Mouse (Mus musculus): ENCODE data around the gene Ccl11. TPM values are rescaled to one million over a fixed set of nuclear protein-coding genes. Genes with fewer than 3 reads are reported as not detected.

Gene Ccl11
- polyA plus RNA-seq, 1 experiment from 2014 or later, result 2.2 TPM

DNA sequence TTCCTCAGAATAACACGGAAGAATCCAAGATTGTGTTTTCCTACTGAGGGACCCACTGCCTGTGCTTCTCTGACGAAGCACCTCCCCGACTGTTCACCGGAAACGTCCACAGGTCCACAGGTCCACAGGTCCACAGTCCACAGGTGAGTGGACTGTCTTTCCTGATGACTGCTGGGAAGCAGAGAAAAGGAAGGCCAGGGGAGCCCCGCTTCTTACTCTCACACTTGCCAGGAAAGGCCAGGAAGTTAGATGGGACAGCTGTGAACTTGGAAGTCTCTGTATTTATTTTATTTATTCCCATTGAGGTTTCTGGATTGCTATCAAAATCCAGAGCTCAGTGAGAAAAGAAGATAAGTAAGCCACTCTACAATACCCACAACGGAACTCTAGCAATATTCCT, 3.8 kb upstream of the Ccl11 start:
- Histone ChIP-seq H3K9ac (no peak overlapping the region), H3K4me2 (no peak overlapping the region), H3K4me3 (no peak overlapping the region), H3K27me3 (no peaks in the 10 kb centered on the region; the same call in 1 of the 2 replicates), H3K27ac (no peak overlapping the region), H3K36me3 (no peaks in the 10 kb centered on the region), H3K4me1 (replicated peaks) (no peaks in the 10 kb centered on the region), H3K9me3 (replicated peaks) (no peaks in the 10 kb centered on the region)
- WGBS, result 72% methylated on average over 7 of the region's 7 CpGs
- ATAC-seq (replicated peaks; ENCODE audit: insufficient number of reproducible peaks, insufficient read depth, low FRiP score, low read depth), result no peak

DNA sequence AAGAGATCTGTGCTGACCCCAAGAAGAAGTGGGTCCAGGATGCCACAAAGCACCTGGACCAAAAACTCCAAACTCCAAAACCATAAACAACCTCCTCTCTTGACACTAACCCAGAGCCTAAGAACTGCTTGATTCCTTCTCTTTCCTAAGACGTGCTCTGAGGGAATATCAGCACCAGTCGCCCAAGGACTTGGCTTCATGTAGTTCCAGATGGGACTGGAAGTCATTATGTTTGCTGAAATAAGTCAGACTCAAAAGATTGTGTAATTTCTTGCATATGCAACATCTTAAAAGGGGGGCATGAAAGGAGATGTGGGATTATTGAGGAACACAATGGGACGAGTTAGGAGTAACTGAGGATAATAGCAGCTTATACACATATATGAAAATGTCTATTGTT, 4.6 kb downstream of the Ccl11 start:
- 66% methylated on average over 3 of the region's 3 CpGs for WGBS
- Histone ChIP-seq H3K27me3 (no peaks in the 10 kb centered on the region), H3K4me1 (replicated peaks) (no peaks in the 10 kb centered on the region), H3K9me3 (replicated peaks) (no peaks in the 10 kb centered on the region), H3K9ac (no peak overlapping the region), H3K4me2 (no peak overlapping the region), H3K4me3 (no peak overlapping the region), H3K27ac (no peak overlapping the region), H3K36me3 (no peaks in the 10 kb centered on the region)
- no peak for ATAC-seq (replicated peaks; ENCODE audit: insufficient number of reproducible peaks, insufficient read depth, low FRiP score, low read depth)

GRCm38 (mm10) chr11:82063454-82063853, 5.8 kb downstream of the Ccl11 start:
- Histone ChIP-seq H3K36me3 (no peaks in the 10 kb centered on the region), H3K4me3 (no peak overlapping the region), H3K4me1 (replicated peaks) (no peaks in the 10 kb centered on the region), H3K9me3 (replicated peaks) (no peaks in the 10 kb centered on the region), H3K27ac (no peak overlapping the region), H3K9ac (no peak overlapping the region), H3K4me2 (no peak overlapping the region), H3K27me3 (no peaks in the 10 kb centered on the region)
- WGBS, result 70% methylated on average over 2 of the region's 2 CpGs
- no peak for ATAC-seq (replicated peaks; ENCODE audit: insufficient number of reproducible peaks, insufficient read depth, low FRiP score, low read depth)

GRCm38 (mm10) chr11:82066953-82067571, 9.4 kb downstream of the Ccl11 start:
- Histone ChIP-seq H3K4me3 (no peak overlapping the region), H3K9ac (no peak overlapping the region), H3K36me3 (no peaks in the 10 kb centered on the region), H3K27ac (no peak overlapping the region), H3K4me2 (no peak overlapping the region), H3K27me3 (no peaks in the 10 kb centered on the region), H3K9me3 (replicated peaks) (no peaks in the 10 kb centered on the region), H3K4me1 (replicated peaks) (no peaks in the 10 kb centered on the region)
- 65% methylated on average over 7 of the region's 7 CpGs for WGBS
- no peak for ATAC-seq (replicated peaks; ENCODE audit: insufficient number of reproducible peaks, insufficient read depth, low FRiP score, low read depth)

DNA sequence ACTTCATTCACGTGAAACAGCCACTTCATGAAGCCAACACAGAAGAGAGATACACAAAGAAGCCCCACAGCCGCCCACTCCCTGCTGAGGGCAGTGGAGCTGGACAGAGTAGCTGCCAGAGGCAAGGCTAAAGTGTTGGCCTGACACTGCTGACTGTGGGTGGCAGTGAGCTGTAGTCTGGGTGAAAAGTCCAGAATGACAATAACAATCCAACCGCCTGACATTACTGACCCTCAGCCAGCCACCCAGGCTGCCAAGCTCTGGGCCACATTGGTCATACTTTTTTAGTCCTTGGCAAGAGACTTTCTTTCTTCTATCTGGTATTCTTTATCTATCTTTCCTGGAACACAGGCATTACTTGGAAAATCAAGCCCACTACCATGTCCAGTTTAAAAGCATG, 13.5 kb downstream of the Ccl11 start:
- no peaks in the 10 kb centered on the region for H3K4me1 ChIP-seq (replicated peaks)
- WGBS, result 66% methylated on average over 3 of the region's 3 CpGs
- no peak overlapping the region for H3K4me2 ChIP-seq
- H3K27me3 ChIP-seq, result no peaks in the 10 kb centered on the region
- H3K9me3 ChIP-seq (replicated peaks), result no peaks in the 10 kb centered on the region
- no peak overlapping the region for H3K4me3 ChIP-seq
- H3K9ac ChIP-seq, result no peak overlapping the region
- no peaks in the 10 kb centered on the region for H3K36me3 ChIP-seq
- no peak for ATAC-seq (replicated peaks; ENCODE audit: insufficient number of reproducible peaks, insufficient read depth, low FRiP score, low read depth)
- no peak overlapping the region for H3K27ac ChIP-seq

DNA sequence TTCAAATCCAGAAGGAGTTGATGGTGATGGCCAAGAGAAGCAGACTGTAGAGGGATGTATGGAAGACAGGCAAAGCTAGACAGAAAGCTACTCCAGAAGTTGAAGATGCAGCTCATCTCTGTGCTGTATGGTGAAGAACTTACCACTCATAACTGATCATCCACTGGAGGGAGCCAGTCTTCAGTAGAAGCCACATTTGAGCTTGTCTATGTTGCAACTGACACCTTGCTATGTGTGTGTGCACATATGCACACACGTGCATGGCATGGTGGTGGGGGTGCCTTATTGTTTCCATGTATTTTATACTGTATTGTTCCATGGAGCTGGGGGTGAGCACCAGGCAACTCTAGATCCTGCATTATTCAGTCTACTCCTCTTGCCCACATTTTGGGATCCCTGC, 14.8 kb downstream of the Ccl11 start:
- Histone ChIP-seq H3K27ac (no peak overlapping the region), H3K27me3 (no peaks in the 10 kb centered on the region), H3K9me3 (replicated peaks) (no peaks in the 10 kb centered on the region), H3K4me2 (no peak overlapping the region), H3K36me3 (no peaks in the 10 kb centered on the region), H3K9ac (no peak overlapping the region), H3K4me3 (no peak overlapping the region), H3K4me1 (replicated peaks) (no peaks in the 10 kb centered on the region)
- ATAC-seq (replicated peaks; ENCODE audit: insufficient number of reproducible peaks, insufficient read depth, low FRiP score, low read depth), result no peak
- 71% methylated on average over 1 of the region's 1 CpGs for WGBS

GRCm38 (mm10) chr11:82072984-82073383, 15.4 kb downstream of the Ccl11 start:
- Histone ChIP-seq H3K36me3 (no peaks in the 10 kb centered on the region), H3K4me1 (replicated peaks) (no peaks in the 10 kb centered on the region), H3K27me3 (no peaks in the 10 kb centered on the region), H3K27ac (no peak overlapping the region), H3K4me2 (no peak overlapping the region), H3K4me3 (no peak overlapping the region), H3K9ac (no peak overlapping the region), H3K9me3 (replicated peaks) (no peaks in the 10 kb centered on the region)
- 62% methylated on average over 3 of the region's 3 CpGs for WGBS
- no peak for ATAC-seq (replicated peaks; ENCODE audit: insufficient number of reproducible peaks, insufficient read depth, low FRiP score, low read depth)

- Histone ChIP-seq H3K4me2 (no peak overlapping the region), H3K27me3 (no peaks in the 10 kb centered on the region), H3K4me3 (no peak overlapping the region), H3K9ac (no peak overlapping the region), H3K4me1 (replicated peaks) (no peaks in the 10 kb centered on the region), H3K27ac (no peak overlapping the region), H3K36me3 (no peaks in the 10 kb centered on the region), H3K9me3 (replicated peaks) (no peaks in the 10 kb centered on the region)
- 72% methylated on average over 3 of the region's 3 CpGs for WGBS
- no peak for ATAC-seq (replicated peaks; ENCODE audit: insufficient number of reproducible peaks, insufficient read depth, low FRiP score, low read depth)
Measured at GRCm38 (mm10) chr11:82073686-82074085, 16.1 kb downstream of the Ccl11 start.

DNA sequence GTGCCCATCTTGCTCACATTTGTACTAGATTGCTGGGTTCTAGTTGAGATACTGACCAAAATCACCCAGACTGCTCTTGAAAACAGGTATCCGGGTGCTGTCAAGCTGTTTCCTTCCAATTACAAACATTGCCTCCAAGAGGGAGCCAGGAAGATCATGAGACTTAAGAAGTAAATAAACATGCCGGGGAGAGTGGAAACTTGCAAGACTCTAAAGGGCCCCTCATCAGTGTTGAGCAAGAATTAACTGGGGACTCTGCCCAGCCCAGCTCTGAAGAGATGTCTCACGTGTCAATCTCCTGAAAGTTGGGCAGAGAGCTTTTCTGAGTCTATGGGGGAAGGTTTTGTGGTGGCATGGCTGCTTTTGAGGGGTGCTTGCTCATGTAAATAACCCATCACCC, 19.4 kb downstream of the Ccl11 start:
- H3K4me2 ChIP-seq, result no peak overlapping the region
- no peak overlapping the region for H3K9ac ChIP-seq
- H3K9me3 ChIP-seq (replicated peaks), result no peaks in the 10 kb centered on the region
- H3K4me1 ChIP-seq (replicated peaks), result no peaks in the 10 kb centered on the region
- no peak overlapping the region for H3K27ac ChIP-seq
- H3K36me3 ChIP-seq, result no peaks in the 10 kb centered on the region
- WGBS, result 57% methylated on average over 3 of the region's 3 CpGs
- no peak overlapping the region for H3K4me3 ChIP-seq
- ATAC-seq (replicated peaks; ENCODE audit: insufficient number of reproducible peaks, insufficient read depth, low FRiP score, low read depth), result no peak
- H3K27me3 ChIP-seq, result no peaks in the 10 kb centered on the region

GRCm38 (mm10) chr11:82078136-82078730, 20.6 kb downstream of the Ccl11 start:
- Histone ChIP-seq H3K9ac (no peak overlapping the region), H3K9me3 (replicated peaks) (no peaks in the 10 kb centered on the region), H3K27me3 (no peaks in the 10 kb centered on the region), H3K4me3 (no peak overlapping the region), H3K27ac (no peak overlapping the region), H3K36me3 (no peaks in the 10 kb centered on the region), H3K4me1 (replicated peaks) (no peaks in the 10 kb centered on the region), H3K4me2 (no peak overlapping the region)
- no peak for ATAC-seq (replicated peaks; ENCODE audit: insufficient number of reproducible peaks, insufficient read depth, low FRiP score, low read depth)

DNA sequence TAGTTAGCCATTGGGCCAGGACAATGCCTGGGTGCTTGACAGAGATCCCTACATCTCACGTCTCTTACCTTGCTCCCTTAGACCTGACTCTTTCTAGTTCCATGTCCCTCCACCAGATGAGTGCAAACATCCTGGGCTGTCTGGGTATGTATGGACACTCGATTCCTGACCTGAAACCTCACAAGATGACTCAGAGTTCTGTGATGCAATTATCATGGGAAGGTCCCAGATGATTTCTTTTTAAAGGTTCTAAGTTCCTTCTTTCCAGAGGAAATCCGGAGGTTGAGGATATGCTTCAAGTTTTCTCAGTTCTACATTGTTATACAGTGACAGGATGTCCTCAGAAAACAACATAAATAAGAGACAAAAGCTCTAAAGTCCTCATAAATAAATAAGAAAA, 23.2 kb downstream of the Ccl11 start:
- 60% methylated on average over 3 of the region's 3 CpGs for WGBS
- Histone ChIP-seq H3K9ac (no peak overlapping the region), H3K4me1 (replicated peaks) (no peaks in the 10 kb centered on the region), H3K9me3 (replicated peaks) (no peaks in the 10 kb centered on the region), H3K27ac (no peak overlapping the region), H3K36me3 (no peaks in the 10 kb centered on the region), H3K4me2 (no peak overlapping the region), H3K4me3 (no peak overlapping the region), H3K27me3 (no peaks in the 10 kb centered on the region)
- no peak for ATAC-seq (replicated peaks; ENCODE audit: insufficient number of reproducible peaks, insufficient read depth, low FRiP score, low read depth)

GRCm38 (mm10) chr11:82084360-82084759, 26.7 kb downstream of the Ccl11 start:
- no peak overlapping the region for H3K27ac ChIP-seq
- no peaks in the 10 kb centered on the region for H3K9me3 ChIP-seq (replicated peaks)
- H3K9ac ChIP-seq, result no peak overlapping the region
- no peak for ATAC-seq (replicated peaks; ENCODE audit: insufficient number of reproducible peaks, insufficient read depth, low FRiP score, low read depth)
- H3K4me2 ChIP-seq, result no peak overlapping the region
- H3K4me1 ChIP-seq (replicated peaks), result no peaks in the 10 kb centered on the region
- H3K27me3 ChIP-seq, result no peaks in the 10 kb centered on the region
- H3K36me3 ChIP-seq, result no peaks in the 10 kb centered on the region
- WGBS, result 86% methylated on average over 3 of the region's 3 CpGs
- H3K4me3 ChIP-seq, result no peak overlapping the region

All from heart, embryonic 15.5 days (tissue).